Mouse (Mus musculus) intestine, postnatal 0 days (tissue): Measurements from ENCODE around the gene P4ha1. TPM values are rescaled to one million over a fixed set of nuclear protein-coding genes. Genes with fewer than 3 reads are reported as not detected.

Experiments
- ATAC-seq: fragments of 200-750 bp; cut with Nextera tagmentation; 2 replicates; pipeline ENCODE4 v1.8.0; 2017; ENCODE audit warnings: mild to moderate bottlenecking, moderate TSS enrichment, moderate library complexity
- H3K27ac ChIP-seq: fragments of 300-500 bp; sonication (generic); 2 replicates; pipeline ENCODE4 v1.5.1; 2014; ENCODE audit warnings: mild to moderate bottlenecking, low read depth, low read length, moderate library complexity
- H3K27me3 ChIP-seq: fragments of 300-500 bp; sonication (generic); replicated peaks from 2 replicates; pipeline ENCODE4 v1.6.1; 2014; ENCODE audit warnings: low read length, mixed read lengths; ENCODE audit not compliant: control insufficient read depth, insufficient read depth
- H3K36me3 ChIP-seq: fragments of 300-500 bp; sonication (generic); 2 replicates; pipeline ENCODE4 v1.6.1; 2014; ENCODE audit warnings: mild to moderate bottlenecking, moderate library complexity; ENCODE audit not compliant: control insufficient read depth, insufficient read depth
- H3K4me1 ChIP-seq: fragments of 300-500 bp; sonication (generic); replicated peaks from 2 replicates; pipeline ENCODE4 v1.6.1; 2014; ENCODE audit warnings: antibody characterized with exemption, low read length, mixed read lengths; ENCODE audit not compliant: control insufficient read depth, insufficient read depth
- H3K4me2 ChIP-seq: fragments of 300-500 bp; sonication (generic); replicated peaks from 2 replicates; pipeline ENCODE4 v1.6.1; 2014; ENCODE audit warnings: low read depth, mild to moderate bottlenecking, moderate library complexity
- H3K4me3 ChIP-seq: fragments of 300-500 bp; sonication (generic); 2 replicates; pipeline ENCODE4 v1.5.1; 2014; ENCODE audit warnings: low read depth, low read length
- H3K9ac ChIP-seq: fragments of 300-500 bp; sonication (generic); 2 replicates; pipeline ENCODE4 v1.6.1; 2014; ENCODE audit warnings: mild to moderate bottlenecking, low read depth, low read length
- H3K9me3 ChIP-seq: fragments of 300-500 bp; sonication (generic); 2 replicates; pipeline ENCODE4 v1.6.1; 2016; ENCODE audit warnings: mixed run types; ENCODE audit not compliant: control insufficient read depth
- CTCF ChIP-seq: sonication (generic); IDR thresholded peaks from 2 replicates; pipeline ENCODE4 v1.5.1; 2016; ENCODE audit warnings: low read depth, mild to moderate bottlenecking, control low read depth, antibody characterized with exemption, moderate library complexity
- WGBS: fragments of 180-500 bp; shearing (Covaris S2); extraction: QIAGEN DNeasy Blood & Tissue Kit; methylation state at CpG from one replicate; pipeline ENCODE4 v1.1.7; 2014; 5-methylcytosine and 5-hydroxymethylcytosine counted together
- polyA plus RNA-seq: library from polyadenylated mRNA; unstranded; fragments of >200 nt; fragmentation: Nextera tagmentation; extraction: Ambion mirVana; gene quantifications from 2 replicates; pipeline ENCODE4 v1.2.1, GENCODE M21; 2015

Gene P4ha1
- polyA plus RNA-seq, 1 experiment from 2014 or later, result 8.7 TPM

GRCm38 (mm10) chr10:59413711-59414110 lies 90.6 kb downstream of the P4ha1 start:
- TF ChIP-seq CTCF, result peak; percentile 41
- no peaks in the 10 kb centered on the region for H3K27me3 ChIP-seq
- H3K4me3 ChIP-seq, result no peak overlapping the region
- ATAC-seq, result no peak
- 95% methylated on average over 4 of the region's 4 CpGs for WGBS
- no peaks in the 10 kb centered on the region for H3K4me1 ChIP-seq
- H3K9ac ChIP-seq, result no peak overlapping the region
- no peak overlapping the region for H3K4me2 ChIP-seq
- no peak overlapping the region for H3K27ac ChIP-seq
- no peaks in the 10 kb centered on the region for H3K9me3 ChIP-seq
- H3K36me3 ChIP-seq, result 0 out of 2 replicates have a peak, but pooled peaks cover 5% of the 10 kb centered on the region

GRCm38 (mm10) chr10:59416623-59417022 lies 93.5 kb downstream of the P4ha1 start:
- Histone ChIP-seq H3K4me2 (no peak overlapping the region), H3K4me1 (no peaks in the 10 kb centered on the region), H3K27ac (no peak overlapping the region), H3K9me3 (no peaks in the 10 kb centered on the region), H3K4me3 (no peak overlapping the region), H3K9ac (no peak overlapping the region), H3K27me3 (no peaks in the 10 kb centered on the region), H3K36me3 (peaks cover 9% of the 10 kb centered on the region; the same call in 1 of the 2 replicates)
- ATAC-seq, result no peak
- no peak for TF ChIP-seq CTCF
- WGBS, result 83% methylated on average over 3 of the region's 3 CpGs

- WGBS, result 89% methylated on average over 4 of the region's 4 CpGs
- H3K4me2 ChIP-seq, result no peak overlapping the region
- no peak overlapping the region for H3K9ac ChIP-seq
- no peak for TF ChIP-seq CTCF
- no peak overlapping the region for H3K27ac ChIP-seq
- no peak overlapping the region for H3K4me3 ChIP-seq
- no peaks in the 10 kb centered on the region for H3K4me1 ChIP-seq
- H3K27me3 ChIP-seq, result no peaks in the 10 kb centered on the region
- peaks cover 26% of the 10 kb centered on the region for H3K36me3 ChIP-seq
- H3K9me3 ChIP-seq, result no peaks in the 10 kb centered on the region
- ATAC-seq, result no peak
These were observed 96.4 kb downstream of the P4ha1 start for GRCm38 (mm10) chr10:59419516-59419915.

Other genes with a start within 250 kb of the P4ha1 start
- 18.8 and 21.5 TPM in 2 replicates for gene Sept10, start 101.4 kb upstream of the P4ha1 start, polyA plus RNA-seq
- gene Sowahc, start 101.3 kb upstream of the P4ha1 start, polyA plus RNA-seq, result 3.7 and 4.2 TPM in 2 replicates
- 3.4 and 10.3 TPM in 2 replicates for gene Gm10273, start 72.3 kb downstream of the P4ha1 start, polyA plus RNA-seq
- 105 and 108 TPM in 2 replicates for gene Pla2g12b, start 80.4 kb downstream of the P4ha1 start, polyA plus RNA-seq
- 0.31 and 0.54 TPM in 2 replicates for gene Oit3, start 118.5 kb downstream of the P4ha1 start, polyA plus RNA-seq